Mouse (Mus musculus): ENCODE data around the gene Srf. TPM values are rescaled to one million over a fixed set of nuclear protein-coding genes. Genes with fewer than 3 reads are reported as not detected.

Gene Srf
- polyA plus RNA-seq, 1 experiment from 2014 or later: 3.7 TPM

DNA sequence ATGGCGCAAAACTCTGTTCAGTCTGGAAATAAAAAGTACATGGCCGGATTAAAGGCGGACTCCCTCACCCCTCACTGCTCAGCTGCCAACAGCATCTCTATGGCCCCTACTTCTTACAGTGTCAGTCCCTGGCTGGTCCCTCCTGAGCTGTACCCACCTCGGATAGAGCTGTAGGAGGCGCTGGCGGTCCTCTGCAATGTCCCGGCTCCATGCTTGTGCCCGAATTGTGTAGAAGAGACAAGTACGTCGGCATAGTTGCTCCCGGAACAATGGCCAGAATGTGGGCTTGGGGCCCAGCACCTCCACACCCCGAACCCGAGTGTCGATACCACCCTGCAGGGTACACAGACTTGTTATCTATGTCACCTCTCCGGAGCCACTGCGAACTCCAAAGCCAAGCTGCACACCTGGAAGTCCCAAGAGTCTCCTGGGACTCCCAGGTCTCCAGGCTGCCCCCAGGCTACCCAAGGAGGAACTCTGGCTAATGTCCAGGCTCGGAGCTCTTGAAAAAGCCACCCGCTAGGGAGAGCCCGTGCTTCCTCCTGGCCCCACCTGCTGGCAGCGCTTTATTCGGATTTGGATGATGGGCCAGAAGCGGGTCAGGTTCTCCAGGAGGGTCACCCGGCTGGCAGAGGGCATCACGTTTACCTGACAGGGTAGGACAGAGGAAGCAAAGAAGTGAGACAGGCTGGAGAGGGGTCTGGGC lies 33.9 kb downstream of the Srf start:
- 39% methylated on average over 24 of the region's 24 CpGs for WGBS
- ATAC-seq (ENCODE audit: low FRiP score, low TSS enrichment): no peak

DNA sequence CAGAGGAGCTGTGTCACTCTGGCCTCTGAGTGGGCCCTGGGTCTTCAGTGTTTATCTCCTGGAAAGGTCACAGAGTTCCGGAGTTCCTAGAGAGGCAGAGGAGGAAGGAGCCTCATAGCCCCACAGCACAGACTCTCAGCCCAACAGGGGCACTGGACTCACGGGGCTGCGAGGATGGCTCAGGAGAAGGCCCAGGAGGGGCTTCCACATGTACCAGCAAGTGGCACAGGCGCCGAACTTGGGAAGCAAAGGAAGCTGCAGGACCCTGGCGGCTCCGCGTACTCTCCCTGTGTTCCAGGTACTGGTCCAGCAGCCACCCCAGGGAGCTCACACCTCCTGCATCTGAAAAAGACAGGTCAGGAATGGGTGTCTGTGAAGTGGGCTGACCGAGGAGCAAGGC lies 34.8 kb downstream of the Srf start:
- peak overlapping the region; percentile 35; the same call in 1 of the 2 replicates for H3K9ac ChIP-seq (ENCODE audit: low read length)
- 77% methylated on average over 9 of the region's 9 CpGs for WGBS
- H3K4me2 ChIP-seq (replicated peaks; ENCODE audit: low read depth): peak overlapping the region; percentile 31
- H3K27ac ChIP-seq (replicated peaks): no peak overlapping the region
- no peaks in the 10 kb centered on the region for H3K9me3 ChIP-seq (ENCODE audit: control insufficient read depth, low read length)
- no peak for DNase-seq (ENCODE audit: low spot score)
- no peak overlapping the region for H3K4me3 ChIP-seq (ENCODE audit: low read depth, low read length)
- H3K4me1 ChIP-seq (replicated peaks; ENCODE audit: control insufficient read depth, insufficient read depth): no peaks in the 10 kb centered on the region
- ATAC-seq (ENCODE audit: low FRiP score, low TSS enrichment): no peak
- no peaks in the 10 kb centered on the region for H3K36me3 ChIP-seq (ENCODE audit: control insufficient read depth, insufficient read depth, low read length)
- no peak for TF ChIP-seq EP300 (optimal IDR thresholded peaks at IDR 0.05)
- TF ChIP-seq CTCF (IDR thresholded peaks at IDR 0.05; ENCODE audit: low read depth): no peak
- no peaks in the 10 kb centered on the region for H3K27me3 ChIP-seq (ENCODE audit: control insufficient read depth, insufficient read depth, low read length)

More for the DNA sequence above, 33.9 kb downstream of the Srf start:
- Histone ChIP-seq H3K27ac (replicated peaks) (no peak overlapping the region), H3K27me3 (ENCODE audit: control insufficient read depth, insufficient read depth, low read length) (no peaks in the 10 kb centered on the region), H3K36me3 (ENCODE audit: control insufficient read depth, insufficient read depth, low read length) (no peaks in the 10 kb centered on the region), H3K9ac (ENCODE audit: low read length) (no peak overlapping the region), H3K9me3 (ENCODE audit: control insufficient read depth, low read length) (no peaks in the 10 kb centered on the region), H3K4me2 (replicated peaks; ENCODE audit: low read depth) (no peak overlapping the region), H3K4me3 (ENCODE audit: low read depth, low read length) (no peak overlapping the region), H3K4me1 (replicated peaks; ENCODE audit: control insufficient read depth, insufficient read depth) (no peaks in the 10 kb centered on the region)
- TF ChIP-seq CTCF (IDR thresholded peaks at IDR 0.05; ENCODE audit: low read depth) (peak; percentile 59), EP300 (optimal IDR thresholded peaks at IDR 0.05) (no peak)
- DNase-seq (ENCODE audit: low spot score): no peak

DNA sequence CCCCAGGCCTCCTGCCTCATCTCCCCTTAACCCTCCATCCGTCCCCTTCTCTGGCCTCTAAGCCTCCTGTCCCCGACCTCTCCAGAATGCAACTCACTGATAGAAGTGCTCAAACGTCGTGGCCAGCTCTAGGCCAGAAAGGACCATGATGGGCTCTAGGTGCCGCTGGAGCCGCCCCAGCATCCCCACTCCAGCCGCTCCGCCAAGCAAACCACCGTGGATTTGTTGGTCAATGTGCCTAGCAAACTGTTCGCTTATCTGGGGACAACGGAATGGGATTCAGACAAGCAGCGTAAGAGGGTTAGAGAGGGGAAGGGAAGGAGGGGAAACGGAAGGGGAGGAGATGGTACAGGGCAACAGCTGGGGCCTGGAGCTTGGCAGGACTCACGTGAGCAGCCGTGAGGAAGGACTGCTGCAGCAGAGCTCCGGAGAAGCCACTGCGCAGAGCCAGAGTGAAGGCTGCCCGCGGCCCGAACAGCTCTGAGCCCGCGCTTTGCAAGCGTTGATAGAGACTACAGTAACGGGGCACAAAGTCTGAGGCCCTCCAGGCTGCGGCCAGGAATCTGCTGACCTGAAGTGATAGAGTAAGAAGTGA lies 35.5 kb downstream of the Srf start:
- Histone ChIP-seq H3K27ac (replicated peaks) (no peak overlapping the region), H3K4me2 (replicated peaks; ENCODE audit: low read depth) (peak overlapping the region; percentile 31), H3K36me3 (ENCODE audit: control insufficient read depth, insufficient read depth, low read length) (no peaks in the 10 kb centered on the region), H3K9ac (ENCODE audit: low read length) (peak overlapping the region; percentile 35), H3K4me3 (ENCODE audit: low read depth, low read length) (peak overlapping the region; percentile 17; the same call in 1 of the 2 replicates), H3K9me3 (ENCODE audit: control insufficient read depth, low read length) (no peaks in the 10 kb centered on the region), H3K27me3 (ENCODE audit: control insufficient read depth, insufficient read depth, low read length) (no peaks in the 10 kb centered on the region), H3K4me1 (replicated peaks; ENCODE audit: control insufficient read depth, insufficient read depth) (no peaks in the 10 kb centered on the region)
- ATAC-seq (ENCODE audit: low FRiP score, low TSS enrichment) (no peak), DNase-seq (ENCODE audit: low spot score) (no peak)
- WGBS: 35% methylated on average over 25 of the region's 25 CpGs
- TF ChIP-seq EP300 (optimal IDR thresholded peaks at IDR 0.05) (no peak), CTCF (IDR thresholded peaks at IDR 0.05; ENCODE audit: low read depth) (no peak)

DNA sequence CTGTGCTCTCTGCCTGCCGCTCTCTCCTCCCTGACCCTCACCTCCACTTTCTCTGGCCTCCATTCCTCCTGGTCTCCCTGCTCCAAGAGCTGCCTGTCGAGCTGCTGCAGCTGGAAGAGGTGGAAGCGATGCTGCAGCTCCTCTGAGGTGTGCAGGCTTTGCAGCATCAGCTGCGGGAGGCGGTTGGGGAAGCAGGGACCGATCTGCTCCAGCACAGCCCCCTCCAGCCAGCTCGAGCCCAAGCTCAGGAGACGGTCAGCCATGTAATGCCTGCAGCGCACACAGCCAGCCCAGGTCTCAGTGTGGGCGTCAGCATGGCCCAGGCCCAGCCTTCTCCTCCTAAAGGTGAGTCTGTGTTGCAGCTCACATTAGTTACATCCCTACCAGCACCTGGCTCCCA lies 36.0 kb downstream of the Srf start:
- ATAC-seq (ENCODE audit: low FRiP score, low TSS enrichment) (no peak), DNase-seq (ENCODE audit: low spot score) (no peak)
- Histone ChIP-seq H3K9ac (ENCODE audit: low read length) (no peak overlapping the region; the same call in 1 of the 2 replicates), H3K4me3 (ENCODE audit: low read depth, low read length) (no peak overlapping the region; the same call in 1 of the 2 replicates), H3K27ac (replicated peaks) (no peak overlapping the region), H3K27me3 (ENCODE audit: control insufficient read depth, insufficient read depth, low read length) (no peaks in the 10 kb centered on the region), H3K9me3 (ENCODE audit: control insufficient read depth, low read length) (no peaks in the 10 kb centered on the region), H3K4me2 (replicated peaks; ENCODE audit: low read depth) (peak overlapping the region; percentile 31), H3K36me3 (ENCODE audit: control insufficient read depth, insufficient read depth, low read length) (no peaks in the 10 kb centered on the region), H3K4me1 (replicated peaks; ENCODE audit: control insufficient read depth, insufficient read depth) (no peaks in the 10 kb centered on the region)
- TF ChIP-seq EP300 (optimal IDR thresholded peaks at IDR 0.05): no peak
- TF ChIP-seq CTCF (IDR thresholded peaks at IDR 0.05; ENCODE audit: low read depth): no peak
- WGBS: 67% methylated on average over 10 of the region's 10 CpGs

DNA sequence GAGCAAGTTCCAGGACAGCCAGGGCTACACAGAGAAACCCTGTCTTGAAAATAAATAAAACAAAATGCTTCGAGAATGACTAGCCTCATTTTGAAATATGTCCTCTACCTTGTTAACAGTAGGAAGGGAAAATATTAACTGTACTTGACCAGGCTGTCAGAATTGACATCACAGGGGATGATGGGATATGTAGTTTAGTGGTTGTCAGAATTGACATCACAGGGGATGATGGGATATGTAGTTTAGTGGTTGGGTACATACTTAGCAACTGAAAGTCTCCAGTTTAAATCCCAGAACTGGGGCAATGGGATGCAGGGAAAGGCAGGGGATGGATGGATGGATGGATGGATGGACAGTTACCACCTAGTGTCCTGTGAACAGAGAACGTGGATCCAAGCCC lies 42.6 kb downstream of the Srf start:
- Histone ChIP-seq H3K36me3 (ENCODE audit: control insufficient read depth, insufficient read depth, low read length) (no peaks in the 10 kb centered on the region), H3K9me3 (ENCODE audit: control insufficient read depth, low read length) (no peaks in the 10 kb centered on the region), H3K4me1 (replicated peaks; ENCODE audit: control insufficient read depth, insufficient read depth) (no peaks in the 10 kb centered on the region), H3K4me2 (replicated peaks; ENCODE audit: low read depth) (no peak overlapping the region), H3K27ac (replicated peaks) (no peak overlapping the region), H3K9ac (ENCODE audit: low read length) (no peak overlapping the region), H3K4me3 (ENCODE audit: low read depth, low read length) (no peak overlapping the region), H3K27me3 (ENCODE audit: control insufficient read depth, insufficient read depth, low read length) (no peaks in the 10 kb centered on the region)
- TF ChIP-seq EP300 (optimal IDR thresholded peaks at IDR 0.05): no peak
- TF ChIP-seq CTCF (IDR thresholded peaks at IDR 0.05; ENCODE audit: low read depth): no peak
- WGBS: 64% methylated on average over 2 of the region's 2 CpGs
- no peak for ATAC-seq (ENCODE audit: low FRiP score, low TSS enrichment)
- DNase-seq (ENCODE audit: low spot score): no peak

Measured in stomach, postnatal 0 days (tissue).